ENCODE assay signal across 11 mouse cellular contexts in the genomic region with DNA sequence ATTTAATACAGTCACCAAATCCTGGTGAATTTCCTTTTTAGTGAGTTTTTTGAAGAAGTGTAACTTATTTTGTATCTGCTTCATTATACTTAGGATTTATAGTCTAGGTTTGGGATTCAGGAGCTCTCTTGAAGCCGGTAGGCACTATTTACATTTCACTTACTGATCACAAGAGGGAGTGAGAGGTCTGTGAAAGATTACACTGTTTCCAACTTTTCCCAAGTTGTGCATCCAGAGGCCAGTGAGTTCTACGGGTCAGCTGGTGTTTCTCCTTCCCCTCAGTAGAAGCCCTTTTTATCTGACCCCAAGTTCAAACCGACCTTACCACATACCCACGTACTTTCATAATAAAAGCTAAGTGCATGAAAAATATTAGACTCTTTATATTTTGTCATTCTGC. TPM values are rescaled to one million over a fixed set of nuclear protein-coding genes. Genes with fewer than 3 reads are reported as not detected.
DNase-seq lines count a peak whose midpoint lies in the region; ATAC-seq and TF ChIP-seq lines count a peak whose summit lies in the region.
"Had no signal": no experiment of that assay in that cellular context is flagged by ENCODE, and none has a peak within 500 bp of the region (broad histone marks: within the 10 kb centered on the region; RNA-seq: fewer than 3 reads in every experiment).

No protein-coding gene starts in this region.

- no peaks in the 10 kb centered on the region for H3K27me3 ChIP-seq in midbrain, postnatal 0 days (ENCODE audit: insufficient read depth, low read length)
- no peaks in the 10 kb centered on the region for H3K27me3 ChIP-seq in midbrain, embryonic 13.5 days
- H3K27me3 ChIP-seq in stomach, postnatal 0 days (ENCODE audit: control insufficient read depth, insufficient read depth, low read length) = no peaks in the 10 kb centered on the region

- peak; percentile 73 for TF ChIP-seq CTCF in midbrain, postnatal 0 days (IDR thresholded peaks at IDR 0.05)
- TF ChIP-seq CTCF in stomach, postnatal 0 days (IDR thresholded peaks at IDR 0.05; ENCODE audit: low read depth) = peak; percentile 80

- H3K4me1 ChIP-seq in midbrain, postnatal 0 days (ENCODE audit: insufficient read depth, low read length) = no peaks in the 10 kb centered on the region
- no peaks in the 10 kb centered on the region for H3K4me1 ChIP-seq in midbrain, embryonic 13.5 days (replicated peaks)
- H3K4me1 ChIP-seq in stomach, postnatal 0 days (replicated peaks; ENCODE audit: control insufficient read depth, insufficient read depth) = no peaks in the 10 kb centered on the region

- peak; percentile 10 for DNase-seq in heart, postnatal 4 days
- DNase-seq in heart, adult 8-10 months (ENCODE audit: low spot score) = no peak
- DNase-seq in midbrain, postnatal 0 days (ENCODE audit: low spot score) = peak; percentile 59
- DNase-seq in stomach, postnatal 0 days (ENCODE audit: low spot score) = no peak
- no peak for DNase-seq in urinary bladder, postnatal 36 days (ENCODE audit: low spot score in 2 of 2)
- DNase-seq in gastrocnemius, adult 8-10 months (ENCODE audit: low spot score in 2 of 2) = no peak
- DNase-seq: cerebellum, adult 18-20 months had no signal

- no peaks in the 10 kb centered on the region for H3K9me3 ChIP-seq in midbrain, postnatal 0 days (ENCODE audit: low read length)
- H3K9me3 ChIP-seq in midbrain, embryonic 13.5 days = no peaks in the 10 kb centered on the region
- no peaks in the 10 kb centered on the region for H3K9me3 ChIP-seq in stomach, postnatal 0 days (ENCODE audit: control insufficient read depth, low read length)

- H3K9ac ChIP-seq in midbrain, postnatal 0 days (replicated peaks; ENCODE audit: low read length, poor library complexity, severe bottlenecking) = no peak overlapping the region
- no peak overlapping the region for H3K9ac ChIP-seq in midbrain, embryonic 13.5 days (replicated peaks)
- no peak overlapping the region for H3K9ac ChIP-seq in stomach, postnatal 0 days (ENCODE audit: low read length)

- H3K36me3 ChIP-seq in midbrain, postnatal 0 days (ENCODE audit: insufficient read depth, low read length) = no peaks in the 10 kb centered on the region
- no peaks in the 10 kb centered on the region for H3K36me3 ChIP-seq in midbrain, embryonic 13.5 days
- no peaks in the 10 kb centered on the region for H3K36me3 ChIP-seq in stomach, postnatal 0 days (ENCODE audit: control insufficient read depth, insufficient read depth, low read length)

- no peak for TF ChIP-seq EP300 in stomach, postnatal 0 days (optimal IDR thresholded peaks at IDR 0.05)

- no peak overlapping the region for H3K27ac ChIP-seq in midbrain, postnatal 0 days (ENCODE audit: low read depth, low read length)
- H3K27ac ChIP-seq in midbrain, embryonic 13.5 days = no peak overlapping the region
- no peak overlapping the region for H3K27ac ChIP-seq in stomach, postnatal 0 days (replicated peaks)

- no peak overlapping the region for H3K4me3 ChIP-seq in midbrain, postnatal 0 days (ENCODE audit: low read depth, low read length)
- no peak overlapping the region for H3K4me3 ChIP-seq in midbrain, embryonic 13.5 days (replicated peaks)
- no peak overlapping the region for H3K4me3 ChIP-seq in stomach, postnatal 0 days (ENCODE audit: low read depth, low read length)

- H3K4me2 ChIP-seq in midbrain, postnatal 0 days (ENCODE audit: low read depth, low read length, poor library complexity, severe bottlenecking) = no peak overlapping the region
- no peak overlapping the region for H3K4me2 ChIP-seq in midbrain, embryonic 13.5 days (replicated peaks)
- H3K4me2 ChIP-seq in stomach, postnatal 0 days (replicated peaks; ENCODE audit: low read depth) = no peak overlapping the region

- no peak for ATAC-seq in midbrain, postnatal 0 days (ENCODE audit: low FRiP score)
- ATAC-seq in midbrain, embryonic 13.5 days = no peak
- peak; percentile 75 for ATAC-seq in granulocyte monocyte progenitor cell, adult 5-6 weeks (replicated peaks; ENCODE audit: poor library complexity, severe bottlenecking)
- peak; percentile 60; the same call in 1 of the 2 replicates for ATAC-seq in stomach, postnatal 0 days (ENCODE audit: low FRiP score, low TSS enrichment)

- 32% methylated on average over 4 of the region's 4 CpGs for WGBS in midbrain, postnatal 0 days
- 33% methylated on average over 4 of the region's 4 CpGs for WGBS in midbrain, embryonic 13.5 days
- 2% methylated on average over 4 of the region's 4 CpGs for WGBS in stomach, postnatal 0 days

RNA-seq across cellular contexts. Expression of gene Gm13691, which starts 47.0 kb away (rescaled TPM):
- total RNA-seq in heart, postnatal 4 days (2021) = 1 to 10 TPM; 1.1 TPM
- 1 to 10 TPM in 1 of 4 experiments, under 1 TPM in 3; 0.75 to 1.0 (median 0.76) TPM for total RNA-seq in heart, adult 8-10 months (2022)
- not detected in 2 replicates for total RNA-seq in midbrain, postnatal 0 days (2014; rRNA removed)
- not detected in 2 replicates for polyA plus RNA-seq in midbrain, postnatal 0 days (2015; fragmentation: Nextera tagmentation; extraction: Ambion mirVana)
- not detected in 2 replicates for polyA plus RNA-seq in midbrain, embryonic 13.5 days (2015; fragmentation: Nextera tagmentation; extraction: Ambion mirVana)
- not detected in 2 replicates for total RNA-seq in granulocyte monocyte progenitor cell, adult 5-6 weeks (2014; fragmentation: Nextera tagmentation)
- 0.09 TPM in 1 of 2 replicates, not detected in the other for total RNA-seq in granulocyte monocyte progenitor cell, adult 5-6 weeks (2017)
- polyA plus RNA-seq in stomach, postnatal 0 days (2015; fragmentation: Nextera tagmentation; extraction: Ambion mirVana) = not detected in 2 replicates
- under 1 TPM in 3 of 4 experiments, not detected in 1; 0.65 to 0.91 (median 0.80) TPM for total RNA-seq in gastrocnemius, adult 8-10 months (2022)
- total RNA-seq: monocyte, adult 5-6 weeks had no signal
- polyA plus RNA-seq: small intestine, adult 2 months had no signal

RNA-seq across cellular contexts. Expression of gene Gm13697, which starts 52.8 kb away (rescaled TPM):
- total RNA-seq in heart, postnatal 4 days (2021) = 1 to 10 TPM; 1.1 TPM
- total RNA-seq in heart, adult 8-10 months (2022) = 1 to 10 TPM in 1 of 4 experiments, under 1 TPM in 3; 0.75 to 1.0 (median 0.76) TPM
- total RNA-seq in midbrain, postnatal 0 days (2014; rRNA removed) = not detected in 2 replicates
- not detected in 2 replicates for polyA plus RNA-seq in midbrain, postnatal 0 days (2015; fragmentation: Nextera tagmentation; extraction: Ambion mirVana)
- polyA plus RNA-seq in midbrain, embryonic 13.5 days (2015; fragmentation: Nextera tagmentation; extraction: Ambion mirVana) = not detected in 2 replicates
- total RNA-seq in granulocyte monocyte progenitor cell, adult 5-6 weeks (2014; fragmentation: Nextera tagmentation) = not detected in 2 replicates
- 0.10 and 0.13 TPM in 2 replicates for total RNA-seq in granulocyte monocyte progenitor cell, adult 5-6 weeks (2017)
- polyA plus RNA-seq in stomach, postnatal 0 days (2015; fragmentation: Nextera tagmentation; extraction: Ambion mirVana) = not detected in 2 replicates
- total RNA-seq in gastrocnemius, adult 8-10 months (2022) = under 1 TPM in 3 of 4 experiments, not detected in 1; 0.65 to 0.91 (median 0.80) TPM
- total RNA-seq: monocyte, adult 5-6 weeks had no signal
- polyA plus RNA-seq: small intestine, adult 2 months had no signal

RNA-seq across cellular contexts. Expression of gene Gm13694, which starts 58.6 kb away (rescaled TPM):
- total RNA-seq in heart, postnatal 4 days (2021) = 1 to 10 TPM; 1.1 TPM
- total RNA-seq in heart, adult 8-10 months (2022) = 1 to 10 TPM in 1 of 4 experiments, under 1 TPM in 3; 0.75 to 1.0 (median 0.76) TPM
- not detected in 2 replicates for total RNA-seq in midbrain, postnatal 0 days (2014; rRNA removed)
- polyA plus RNA-seq in midbrain, postnatal 0 days (2015; fragmentation: Nextera tagmentation; extraction: Ambion mirVana) = not detected in 2 replicates
- polyA plus RNA-seq in midbrain, embryonic 13.5 days (2015; fragmentation: Nextera tagmentation; extraction: Ambion mirVana) = not detected in 2 replicates
- not detected in 2 replicates for total RNA-seq in granulocyte monocyte progenitor cell, adult 5-6 weeks (2014; fragmentation: Nextera tagmentation)
- 0.10 and 0.13 TPM in 2 replicates for total RNA-seq in granulocyte monocyte progenitor cell, adult 5-6 weeks (2017)
- not detected in 2 replicates for polyA plus RNA-seq in stomach, postnatal 0 days (2015; fragmentation: Nextera tagmentation; extraction: Ambion mirVana)
- total RNA-seq in gastrocnemius, adult 8-10 months (2022) = under 1 TPM in 3 of 4 experiments, not detected in 1; 0.65 to 0.91 (median 0.80) TPM
- total RNA-seq: monocyte, adult 5-6 weeks had no signal
- polyA plus RNA-seq: small intestine, adult 2 months had no signal

Comparison
In these comparisons a context has a peak if more than half of its experiments do, and no peak if none do; other contexts are left out.
1. DNase-seq: peak in heart, postnatal 4 days (single experiment) and midbrain, postnatal 0 days (single experiment); none in heart, adult 8-10 months (single experiment), stomach, postnatal 0 days (single experiment), urinary bladder, postnatal 36 days (0 of 2) and gastrocnemius, adult 8-10 months (0 of 2).
2. ATAC-seq: peak in granulocyte monocyte progenitor cell, adult 5-6 weeks (single experiment) and stomach, postnatal 0 days (single experiment); none in midbrain, postnatal 0 days (single experiment) and midbrain, embryonic 13.5 days (single experiment).